Mouse (Mus musculus) heart, postnatal 4 days (tissue): ENCODE measurements around the gene Gucy1b2. TPM values are rescaled to one million over a fixed set of nuclear protein-coding genes. Genes with fewer than 3 reads are reported as not detected.
A peak's percentile ranks its signal among the peaks of the same experiment; 100 is the strongest.

Experiments
- DNase-seq: peaks from one replicate; pipeline ENCODE4 v3.0.0; 2021
- total RNA-seq, 2 experiments: library from RNA; stranded (reverse); gene quantifications; 2 replicates each; pipeline ENCODE4 v1.2.3; 2021

The Gucy1b2 gene
- total RNA-seq, 2 experiments from 2014 or later = 0.18 TPM; not detected in 1

DNA sequence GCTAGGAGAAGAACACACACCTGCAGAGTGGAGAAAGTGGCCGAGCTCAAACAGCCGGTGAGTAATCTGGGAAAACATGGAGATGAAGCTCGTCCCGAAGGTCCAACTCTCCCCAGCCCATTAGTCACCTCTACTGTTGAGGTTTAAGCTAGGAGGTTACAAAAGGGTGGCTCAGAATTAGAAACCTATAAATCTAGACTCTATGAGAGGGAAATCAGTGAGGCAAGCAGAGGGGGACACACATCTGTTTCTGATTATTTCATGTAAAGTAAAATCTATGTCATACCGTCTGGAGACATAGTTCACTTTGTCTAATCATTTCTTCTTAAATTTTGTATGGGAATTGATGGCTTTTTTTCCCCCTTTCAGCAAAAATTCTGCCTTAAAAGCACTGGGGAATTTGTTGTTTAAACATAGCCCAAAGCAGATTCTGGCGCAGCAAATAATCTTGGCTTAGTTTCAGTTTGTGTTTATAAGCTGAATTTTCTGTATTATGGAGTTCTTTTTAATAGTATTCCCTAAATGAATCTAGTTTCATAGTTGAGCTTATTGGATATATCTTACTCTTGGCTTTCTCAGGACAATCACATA lies 12.2 kb downstream of the Gucy1b2 start:
- DNase-seq = no peak

DNA sequence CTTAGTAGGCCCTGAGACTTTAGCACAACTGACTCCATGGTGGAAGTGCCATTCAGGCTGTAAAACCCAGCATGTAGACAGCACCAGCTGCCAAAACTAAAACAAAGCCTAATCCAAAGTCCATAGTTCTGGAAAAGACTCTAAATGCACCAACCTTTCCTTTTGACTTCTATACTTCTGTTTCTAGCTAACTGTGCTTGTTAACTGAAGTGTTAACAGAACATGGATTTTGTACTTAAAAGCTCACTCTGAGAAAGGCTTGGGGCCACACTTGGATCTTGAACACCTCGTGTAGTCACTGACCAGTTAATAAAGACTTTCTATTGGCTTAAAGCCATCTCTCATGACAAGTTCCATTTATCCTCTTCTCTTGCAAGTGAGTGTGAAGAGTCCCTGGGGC lies 13.1 kb downstream of the Gucy1b2 start:
- DNase-seq = no peak

DNA sequence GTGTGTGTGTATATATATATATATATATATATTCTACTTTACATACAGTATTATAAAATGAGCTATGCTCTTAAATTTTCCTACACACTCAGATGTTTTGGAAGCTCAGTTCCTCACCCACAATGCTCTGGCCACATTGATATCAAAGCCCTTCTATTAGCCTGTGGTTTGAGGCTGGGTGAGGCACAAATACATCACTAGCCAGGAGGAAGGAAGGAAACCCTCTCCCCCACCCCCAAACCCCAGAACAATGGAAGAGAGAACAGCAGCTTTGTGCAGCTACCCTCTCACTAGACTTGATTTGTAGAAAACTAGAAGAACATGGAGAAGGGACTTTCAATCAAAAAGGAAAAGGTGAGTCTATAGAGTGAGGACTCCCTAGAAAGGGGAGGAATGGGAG lies 16.1 kb downstream of the Gucy1b2 start:
- no peak for DNase-seq

- DNase-seq = no peak
These were observed 17.9 kb downstream of the Gucy1b2 start for GRCm38 (mm10) chr14:62438236-62438635.

DNA sequence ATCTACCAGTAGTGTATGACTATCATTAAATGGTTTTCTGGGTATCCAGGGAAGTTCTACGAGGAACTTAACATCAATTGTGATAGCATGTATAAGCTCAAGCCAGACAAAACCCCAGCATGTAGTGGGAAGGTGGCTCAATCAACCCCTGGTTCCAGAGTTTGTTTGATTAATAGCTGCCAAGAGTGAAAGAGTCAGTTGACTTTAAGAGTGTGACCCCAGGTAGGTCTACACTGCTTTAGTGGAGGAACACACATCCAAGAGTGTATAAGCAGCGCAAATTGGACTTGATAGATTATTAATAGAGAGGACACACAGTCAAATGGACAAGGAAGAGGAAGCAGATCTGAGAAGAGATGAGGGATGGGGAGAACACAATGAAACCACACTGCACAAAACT lies 18.3 kb downstream of the Gucy1b2 start:
- DNase-seq = no peak

DNA sequence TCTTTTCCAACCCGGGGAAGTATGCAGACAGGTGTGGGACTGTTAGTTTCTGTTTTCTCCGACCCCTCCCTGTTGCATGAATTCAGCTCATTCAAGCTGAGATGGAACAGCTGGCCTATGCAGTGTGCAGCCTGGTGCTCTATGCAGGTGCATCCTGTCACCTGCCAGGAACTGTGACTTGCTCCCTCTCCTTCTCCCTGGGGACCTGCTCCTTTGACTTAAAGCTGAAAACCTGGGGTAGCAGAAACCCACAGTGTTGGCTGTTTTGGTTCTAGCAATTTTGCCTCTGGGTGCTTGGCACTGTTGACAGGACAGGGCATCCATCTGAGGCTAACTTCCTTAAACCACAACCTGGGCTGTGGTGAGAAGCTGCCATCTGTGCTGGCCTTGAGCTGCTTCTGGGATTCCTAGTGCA lies 30.8 kb downstream of the Gucy1b2 start:
- no peak for DNase-seq

DNA sequence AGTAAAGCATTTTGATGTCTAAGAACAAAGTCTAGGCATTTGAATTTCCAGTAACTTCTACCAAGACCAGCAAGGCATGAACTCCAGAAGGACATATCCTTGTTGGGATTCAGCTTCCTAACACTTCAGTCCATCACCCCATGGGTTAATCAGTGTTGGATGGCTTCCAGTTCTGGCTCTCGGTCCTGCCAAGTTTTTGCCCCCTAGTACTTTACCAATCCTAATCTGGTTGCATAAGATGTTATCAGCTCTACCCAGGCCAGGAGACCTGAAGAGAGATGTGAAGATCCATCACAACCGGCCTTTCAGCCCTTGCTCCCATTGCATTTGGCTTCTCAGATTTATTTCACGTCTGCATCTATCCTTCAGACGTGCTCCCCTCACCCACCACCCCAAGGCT lies 33.8 kb downstream of the Gucy1b2 start:
- DNase-seq = no peak

DNA sequence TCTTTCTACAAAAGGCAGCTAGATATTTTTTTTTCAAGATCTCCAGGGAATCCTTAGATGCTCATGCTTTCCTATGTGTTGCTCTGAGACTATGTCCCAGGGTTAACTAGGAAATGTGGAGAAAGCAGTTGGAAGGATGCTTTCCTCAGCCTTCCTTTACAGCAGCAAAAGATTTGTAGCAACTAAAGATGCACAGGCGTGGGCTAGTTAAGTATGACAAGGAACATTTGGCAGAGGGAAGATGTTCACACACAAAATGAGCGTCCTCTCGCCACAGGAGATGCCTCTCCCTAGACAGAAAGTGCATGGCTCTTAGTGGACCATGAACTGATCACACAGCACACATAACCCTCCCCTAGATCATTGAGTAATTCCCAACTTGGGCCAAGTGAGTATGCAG lies 38.6 kb downstream of the Gucy1b2 start:
- no peak for DNase-seq

DNA sequence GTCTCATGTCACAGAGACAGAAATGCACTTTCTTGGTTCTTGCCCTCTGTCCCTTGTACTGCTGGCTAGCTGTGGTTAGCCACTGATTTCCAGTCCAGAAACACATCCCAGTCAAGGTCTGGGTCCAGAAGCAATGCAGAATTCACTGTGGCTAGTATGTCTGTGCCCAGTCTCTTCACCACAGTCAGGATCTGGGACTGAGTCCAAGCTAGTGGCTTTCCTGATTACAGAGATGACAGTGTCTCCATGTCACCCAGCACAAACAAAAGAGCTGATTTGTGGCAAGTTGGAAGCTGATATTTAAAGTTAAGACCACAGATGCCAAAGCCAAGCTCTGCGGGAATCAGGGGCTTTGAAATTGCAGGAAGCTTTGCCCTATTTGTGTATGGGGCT lies 39.4 kb downstream of the Gucy1b2 start:
- peak; percentile 61 for DNase-seq

GRCm38 (mm10) chr14:62416007-62416741 lies 39.9 kb downstream of the Gucy1b2 start:
- no peak for DNase-seq

- DNase-seq = no peak
These were observed 60.7 kb downstream of the Gucy1b2 start for GRCm38 (mm10) chr14:62395346-62395745.

DNA sequence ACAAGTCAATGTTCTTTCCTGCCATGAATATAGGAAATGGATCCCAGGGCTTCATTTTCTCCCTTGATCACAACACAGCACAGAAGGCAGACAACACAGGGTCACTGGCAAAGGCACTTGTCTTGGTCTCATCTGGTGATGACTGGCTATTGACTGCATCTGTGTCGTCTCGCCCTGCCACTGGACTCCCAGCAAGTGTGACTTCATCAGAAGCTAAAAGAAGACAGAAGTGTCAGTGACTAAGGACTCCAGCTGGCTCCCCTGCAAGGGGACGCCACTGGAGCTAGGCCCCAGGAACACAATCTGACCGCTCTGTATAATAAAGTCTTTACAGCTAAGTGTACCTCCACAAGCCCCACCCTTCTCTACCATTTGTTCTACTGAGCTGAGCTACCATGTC lies 63.3 kb downstream of the Gucy1b2 start:
- DNase-seq = peak; percentile 29

DNA sequence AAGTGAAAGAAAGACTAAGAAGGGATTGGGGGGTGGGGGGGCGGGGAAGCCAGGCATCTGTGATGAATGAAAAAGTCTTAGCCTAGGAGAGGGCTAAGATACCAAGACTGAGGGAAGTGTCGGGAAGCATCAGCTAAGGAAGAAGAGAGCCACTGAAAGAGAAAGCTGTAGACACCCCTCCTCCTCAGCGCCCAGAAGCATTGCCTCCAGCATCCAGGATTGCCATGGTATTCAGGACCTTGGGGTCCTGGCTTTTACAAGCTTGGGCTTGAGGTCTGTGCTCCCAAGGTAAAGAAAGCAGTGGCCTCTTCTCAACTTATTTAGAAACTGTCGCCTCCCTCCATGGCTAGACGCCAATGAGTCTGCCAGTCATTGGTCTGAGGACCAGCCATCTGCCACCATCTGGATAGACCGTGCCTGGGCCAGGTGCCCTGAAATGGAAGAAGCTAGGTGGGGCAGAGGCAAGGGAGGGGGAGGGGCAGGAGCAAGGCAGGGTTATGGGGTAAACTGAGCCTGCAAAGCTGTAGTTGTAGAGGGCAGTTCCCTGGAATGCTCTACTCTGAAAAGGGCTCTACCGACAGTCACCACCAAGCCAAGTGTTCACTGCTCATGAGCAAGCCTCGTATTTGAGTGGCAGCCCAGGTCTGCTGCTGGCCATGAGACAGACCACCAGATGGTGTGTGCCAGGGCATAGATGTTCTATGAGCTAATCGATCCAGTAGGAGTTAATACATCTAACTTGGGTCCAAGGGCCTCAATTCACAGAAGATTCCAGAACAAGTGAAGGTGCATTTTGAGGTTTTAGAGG lies 66.2 kb downstream of the Gucy1b2 start:
- DNase-seq = peak; percentile 30

GRCm38 (mm10) chr14:62389064-62389728 lies 66.9 kb downstream of the Gucy1b2 start:
- peak; percentile 26 for DNase-seq

DNA sequence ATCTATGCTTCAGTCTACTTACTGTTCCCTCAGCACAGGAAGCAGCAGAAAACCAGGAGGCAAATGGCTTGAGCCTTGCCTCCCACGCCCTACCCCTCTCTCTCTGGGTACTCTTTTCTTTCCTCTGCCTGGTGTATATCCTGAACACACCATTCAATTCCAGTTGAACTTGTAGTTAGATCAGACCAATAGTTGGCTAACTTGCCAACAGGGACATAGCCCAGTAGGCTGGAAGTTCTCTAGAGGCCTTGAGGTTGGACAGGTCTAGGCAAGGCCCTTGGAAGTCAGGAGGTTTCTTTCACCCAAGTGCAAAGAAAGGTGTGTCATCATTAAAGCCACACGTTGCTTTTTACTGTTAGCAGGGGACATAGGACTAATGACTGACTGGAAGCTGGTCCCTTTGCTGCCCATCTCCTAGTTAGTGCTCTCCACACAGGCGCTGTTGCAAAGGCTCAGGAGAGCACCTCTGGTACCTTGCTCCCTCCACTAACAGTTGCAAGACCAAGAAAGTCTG lies 72.2 kb downstream of the Gucy1b2 start:
- DNase-seq = no peak

- DNase-seq = no peak
These were observed 73.0 kb downstream of the Gucy1b2 start for GRCm38 (mm10) chr14:62383109-62383508.

- DNase-seq = no peak
These were observed 75.5 kb downstream of the Gucy1b2 start for GRCm38 (mm10) chr14:62380606-62381005.

DNA sequence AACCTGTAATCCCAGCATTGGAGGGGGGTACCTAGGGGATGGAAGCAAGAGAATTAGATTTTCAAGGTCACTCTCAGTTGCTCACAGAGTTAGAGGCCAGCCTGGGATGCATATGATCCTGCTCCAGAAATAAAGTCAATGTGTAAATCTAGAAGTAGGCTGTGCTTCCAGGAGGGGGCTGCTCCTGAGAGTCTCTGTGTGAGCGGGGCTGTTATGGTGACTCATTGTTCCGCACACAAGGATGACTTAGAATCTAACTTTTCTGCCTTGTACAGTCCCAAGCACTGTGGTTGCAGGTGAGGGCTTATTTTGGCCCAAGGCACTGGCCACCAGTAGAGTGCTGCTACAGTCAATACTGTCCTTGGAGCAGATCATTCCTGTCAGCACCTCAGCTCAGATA lies 76.7 kb downstream of the Gucy1b2 start:
- no peak for DNase-seq

DNA sequence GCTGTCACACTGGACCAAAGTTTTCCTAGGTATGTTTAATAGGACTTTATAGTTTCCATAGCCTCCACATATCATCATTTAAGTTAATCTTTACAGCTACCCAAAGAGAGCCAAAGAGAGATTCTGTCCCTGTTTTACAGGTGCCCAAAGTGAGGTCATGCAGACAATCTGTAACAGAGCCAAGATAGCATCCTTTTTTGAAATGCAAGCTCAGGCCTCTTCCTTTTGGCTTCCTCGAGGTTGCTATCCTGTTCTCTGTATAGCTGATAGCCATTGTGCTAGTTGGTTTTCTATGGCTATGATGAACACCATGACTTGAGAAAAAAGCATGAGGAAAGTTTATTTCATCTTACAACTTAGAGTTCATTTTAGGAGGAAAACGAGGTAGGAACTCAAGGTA lies 80.0 kb downstream of the Gucy1b2 start:
- DNase-seq = no peak

DNA sequence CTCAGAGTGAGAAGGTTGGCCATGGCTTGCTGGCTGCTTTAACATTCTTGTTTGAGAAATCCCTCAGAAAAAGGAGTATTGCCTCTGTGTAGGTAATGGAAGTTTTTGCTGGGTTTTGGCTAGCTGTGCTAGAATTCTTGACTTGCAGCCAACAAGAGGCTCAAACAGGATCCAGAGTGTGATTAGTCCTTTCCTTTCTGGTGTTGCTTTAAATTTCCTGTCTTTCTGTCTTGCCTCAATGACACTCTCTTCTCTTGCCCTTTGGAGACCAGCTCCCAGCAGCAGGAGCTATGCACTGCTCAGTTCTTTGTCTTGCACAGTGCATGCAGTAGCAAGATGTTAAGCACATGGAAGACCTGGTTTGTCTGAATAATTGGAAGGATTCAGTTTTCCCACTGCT lies 80.4 kb downstream of the Gucy1b2 start:
- peak; percentile 31 for DNase-seq

GRCm38 (mm10) chr14:62374001-62374400 lies 82.1 kb downstream of the Gucy1b2 start:
- no peak for DNase-seq

DNA sequence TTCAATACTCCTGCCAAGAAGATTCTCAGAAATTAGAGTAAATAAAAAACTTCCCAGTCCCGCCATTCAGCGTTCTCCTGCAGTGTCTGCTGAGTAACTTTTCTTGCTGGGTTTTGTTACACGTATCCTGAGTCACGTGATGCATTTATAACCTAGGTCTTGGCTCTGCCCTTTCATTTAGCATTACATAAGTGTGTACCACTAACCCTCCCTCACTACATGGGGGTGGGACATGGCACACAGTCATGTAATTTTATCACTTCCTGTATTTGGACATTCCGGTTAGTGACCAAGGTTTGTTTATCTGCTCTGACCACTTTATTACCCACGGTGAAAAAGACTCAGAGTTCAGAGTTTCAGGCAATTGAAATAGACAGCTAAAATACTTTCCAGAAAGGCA lies 85.3 kb downstream of the Gucy1b2 start:
- peak; percentile 41 for DNase-seq

GRCm38 (mm10) chr14:62363774-62364173 lies 92.3 kb downstream of the Gucy1b2 start:
- no peak for DNase-seq
